Mouse (Mus musculus): ENCODE measurements around the gene Zfp128. TPM values are rescaled to one million over a fixed set of nuclear protein-coding genes. Genes with fewer than 3 reads are reported as not detected.
"Not testable (repeated sequence)": the region's sequence is repeated elsewhere in the genome, so short reads cannot be mapped to it uniquely, and the experiment has no call there.

The Zfp128 gene
- polyA plus RNA-seq, 1 experiment from 2014 or later, result 1.5 TPM

- ATAC-seq (ENCODE audit: low FRiP score, low TSS enrichment) (no peak), DNase-seq (ENCODE audit: low spot score) (no peak)
- Histone ChIP-seq H3K4me3 (ENCODE audit: low read depth, low read length) (no peak overlapping the region), H3K4me2 (replicated peaks; ENCODE audit: low read depth) (no peak overlapping the region), H3K27ac (replicated peaks) (no peak overlapping the region), H3K4me1 (replicated peaks; ENCODE audit: control insufficient read depth, insufficient read depth) (no peaks in the 10 kb centered on the region), H3K9me3 (ENCODE audit: control insufficient read depth, low read length) (no peaks in the 10 kb centered on the region), H3K36me3 (ENCODE audit: control insufficient read depth, insufficient read depth, low read length) (no peaks in the 10 kb centered on the region), H3K27me3 (ENCODE audit: control insufficient read depth, insufficient read depth, low read length) (no peaks in the 10 kb centered on the region), H3K9ac (ENCODE audit: low read length) (no peak overlapping the region)
- TF ChIP-seq EP300 (optimal IDR thresholded peaks at IDR 0.05) (no peak), CTCF (IDR thresholded peaks at IDR 0.05; ENCODE audit: low read depth) (peak; percentile 72)
These were observed 32.6 kb downstream of the Zfp128 start for GRCm38 (mm10) chr7:12913556-12913955.

- H3K36me3 ChIP-seq (ENCODE audit: control insufficient read depth, insufficient read depth, low read length); H3K27ac ChIP-seq (replicated peaks); H3K4me2 ChIP-seq (replicated peaks; ENCODE audit: low read depth); ATAC-seq (ENCODE audit: low FRiP score, low TSS enrichment); H3K27me3 ChIP-seq (ENCODE audit: control insufficient read depth, insufficient read depth, low read length); H3K9me3 ChIP-seq (ENCODE audit: control insufficient read depth, low read length); H3K4me3 ChIP-seq (ENCODE audit: low read depth, low read length); H3K4me1 ChIP-seq (replicated peaks; ENCODE audit: control insufficient read depth, insufficient read depth); DNase-seq (ENCODE audit: low spot score); H3K9ac ChIP-seq (ENCODE audit: low read length): not testable (repeated sequence)
- 79% methylated on average over 6 of the region's 8 CpGs for WGBS
These were observed 39.5 kb downstream of the Zfp128 start for GRCm38 (mm10) chr7:12920495-12920894.

- H3K9ac ChIP-seq (ENCODE audit: low read length), result peak overlapping the region; percentile 80
- TF ChIP-seq EP300 (optimal IDR thresholded peaks at IDR 0.05) (no peak), CTCF (IDR thresholded peaks at IDR 0.05; ENCODE audit: low read depth) (no peak)
- H3K4me2 ChIP-seq (replicated peaks; ENCODE audit: low read depth), result peak overlapping the region; percentile 97
- DNase-seq (ENCODE audit: low spot score), result no peak
- peaks cover 16% of the 10 kb centered on the region for H3K36me3 ChIP-seq (ENCODE audit: control insufficient read depth, insufficient read depth, low read length)
- no peaks in the 10 kb centered on the region for H3K27me3 ChIP-seq (ENCODE audit: control insufficient read depth, insufficient read depth, low read length)
- peak overlapping the region; percentile 97 for H3K27ac ChIP-seq (replicated peaks)
- peaks cover 4% of the 10 kb centered on the region; the same call in 1 of the 2 replicates for H3K4me1 ChIP-seq (replicated peaks; ENCODE audit: control insufficient read depth, insufficient read depth)
- no peaks in the 10 kb centered on the region for H3K9me3 ChIP-seq (ENCODE audit: control insufficient read depth, low read length)
- 0% methylated on average over 3 of the region's 3 CpGs for WGBS
- ATAC-seq (ENCODE audit: low FRiP score, low TSS enrichment), result peak; percentile 11; the same call in 1 of the 2 replicates
- peak overlapping the region; percentile 70 for H3K4me3 ChIP-seq (ENCODE audit: low read depth, low read length)
These were observed 40.3 kb downstream of the Zfp128 start for GRCm38 (mm10) chr7:12921318-12921704.

GRCm38 (mm10) chr7:12921705-12922465, 40.9 kb downstream of the Zfp128 start, which contains the start of gene Rps5:
Gene Rps5, plus strand, starts transcription at chr7:12922290.
- WGBS, result under 1% methylated on average over 55 of the region's 55 CpGs

GRCm38 (mm10) chr7:12922729-12923128, 41.8 kb downstream of the Zfp128 start:
- WGBS, result 3% methylated on average over 8 of the region's 8 CpGs
- Histone ChIP-seq H3K4me1 (replicated peaks; ENCODE audit: control insufficient read depth, insufficient read depth) (peaks cover 4% of the 10 kb centered on the region; the same call in 1 of the 2 replicates), H3K36me3 (ENCODE audit: control insufficient read depth, insufficient read depth, low read length) (peaks cover 19% of the 10 kb centered on the region), H3K9ac (ENCODE audit: low read length) (peak overlapping the region; percentile 75), H3K27me3 (ENCODE audit: control insufficient read depth, insufficient read depth, low read length) (no peaks in the 10 kb centered on the region), H3K27ac (replicated peaks) (no peak overlapping the region), H3K9me3 (ENCODE audit: control insufficient read depth, low read length) (no peaks in the 10 kb centered on the region), H3K4me3 (ENCODE audit: low read depth, low read length) (peak overlapping the region; percentile 70), H3K4me2 (replicated peaks; ENCODE audit: low read depth) (peak overlapping the region; percentile 73)
- TF ChIP-seq CTCF (IDR thresholded peaks at IDR 0.05; ENCODE audit: low read depth) (no peak), EP300 (optimal IDR thresholded peaks at IDR 0.05) (no peak)
- DNase-seq (ENCODE audit: low spot score) (no peak), ATAC-seq (ENCODE audit: low FRiP score, low TSS enrichment) (no peak)

More at GRCm38 (mm10) chr7:12921705-12922465, 40.9 kb downstream of the Zfp128 start, which contains the start of gene Rps5:
- DNase-seq (ENCODE audit: low spot score) (peak; percentile 98), ATAC-seq (ENCODE audit: low FRiP score, low TSS enrichment) (peak; percentile 98)
- Histone ChIP-seq H3K4me1 (replicated peaks; ENCODE audit: control insufficient read depth, insufficient read depth) (peaks cover 4% of the 10 kb centered on the region; the same call in 1 of the 2 replicates), H3K9me3 (ENCODE audit: control insufficient read depth, low read length) (no peaks in the 10 kb centered on the region), H3K27me3 (ENCODE audit: control insufficient read depth, insufficient read depth, low read length) (no peaks in the 10 kb centered on the region), H3K4me3 (ENCODE audit: low read depth, low read length) (peak within 1 kb of the TSS; percentile 70), H3K4me2 (replicated peaks; ENCODE audit: low read depth) (peak within 1 kb of the TSS; percentile 97), H3K36me3 (ENCODE audit: control insufficient read depth, insufficient read depth, low read length) (peaks cover 19% of the 10 kb centered on the region), H3K27ac (replicated peaks) (peak within 1 kb of the TSS; percentile 97), H3K9ac (ENCODE audit: low read length) (peak within 1 kb of the TSS; percentile 80)
- no peak for TF ChIP-seq EP300 (optimal IDR thresholded peaks at IDR 0.05)
- peak; percentile 86 for TF ChIP-seq CTCF (IDR thresholded peaks at IDR 0.05; ENCODE audit: low read depth)

- Histone ChIP-seq H3K4me2 (replicated peaks; ENCODE audit: low read depth) (no peak overlapping the region), H3K9ac (ENCODE audit: low read length) (no peak overlapping the region), H3K9me3 (ENCODE audit: control insufficient read depth, low read length) (no peaks in the 10 kb centered on the region), H3K4me3 (ENCODE audit: low read depth, low read length) (no peak overlapping the region), H3K4me1 (replicated peaks; ENCODE audit: control insufficient read depth, insufficient read depth) (peaks cover 4% of the 10 kb centered on the region; the same call in 1 of the 2 replicates), H3K27me3 (ENCODE audit: control insufficient read depth, insufficient read depth, low read length) (no peaks in the 10 kb centered on the region), H3K36me3 (ENCODE audit: control insufficient read depth, insufficient read depth, low read length) (peaks cover 19% of the 10 kb centered on the region), H3K27ac (replicated peaks) (peak overlapping the region; percentile 30)
- DNase-seq (ENCODE audit: low spot score), result no peak
- no peak for TF ChIP-seq EP300 (optimal IDR thresholded peaks at IDR 0.05)
- TF ChIP-seq CTCF (IDR thresholded peaks at IDR 0.05; ENCODE audit: low read depth), result no peak
- ATAC-seq (ENCODE audit: low FRiP score, low TSS enrichment), result no peak
- 76% methylated on average over 7 of the region's 7 CpGs for WGBS
These were observed 45.3 kb downstream of the Zfp128 start for GRCm38 (mm10) chr7:12926316-12926715.

Measured in stomach, postnatal 0 days (tissue).